Mouse (Mus musculus) CD4-positive, CD25-positive, alpha-beta regulatory T cell, adult 9 weeks (primary cell): ENCODE data around the gene Olfr923. TPM values are rescaled to one million over a fixed set of nuclear protein-coding genes. Genes with fewer than 3 reads are reported as not detected.

ENCODE experiments used
- polyA plus RNA-seq: library from polyadenylated mRNA; unstranded; fragments of 100-300 nt; shearing (Covaris generic); gene quantifications from one replicate; pipeline ENCODE4 v1.2.1, GENCODE M21; 2017

Gene Olfr923
- not detected for polyA plus RNA-seq

DNA sequence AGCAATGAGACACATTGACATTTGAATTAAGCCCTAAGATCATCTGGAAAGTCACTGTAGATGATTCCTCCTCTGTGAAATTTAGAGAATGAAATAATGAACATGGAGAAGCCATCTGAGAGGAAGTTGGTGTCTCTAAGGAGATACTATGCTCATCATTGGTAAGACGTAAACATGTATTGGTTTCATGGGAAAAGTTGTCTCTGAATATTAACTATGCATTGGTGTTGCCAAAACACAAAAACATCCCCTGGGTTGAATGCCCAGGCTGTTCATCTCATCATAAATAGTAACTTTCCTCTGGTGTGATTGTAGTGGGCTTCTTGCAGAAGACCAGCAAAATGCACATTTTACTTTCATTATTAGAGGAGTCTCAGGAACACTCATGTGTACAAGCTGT lies at the start of gene Olfr923:
TSS of gene Olfr923 (plus strand) at position 301 of the 400 bp plus-strand sequence.

DNA sequence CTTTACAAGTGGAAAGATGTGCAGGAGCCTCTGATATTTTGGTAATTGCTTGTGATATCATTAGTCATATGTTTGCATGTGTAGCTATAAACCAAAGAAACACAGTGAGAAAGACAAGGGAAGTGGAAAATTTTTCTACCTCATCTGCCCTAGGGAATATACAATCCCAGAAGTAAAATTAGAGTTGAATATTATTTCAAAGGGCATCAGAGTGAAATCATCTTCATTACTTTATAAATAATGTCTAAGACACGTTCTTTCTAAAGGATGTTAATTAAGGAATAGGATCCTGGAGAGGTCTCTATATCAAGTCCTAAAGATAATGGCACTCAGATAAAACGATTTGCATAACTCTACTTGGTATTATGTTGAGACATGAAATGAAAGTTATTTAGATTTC lies 12.0 kb upstream of the Olfr923 start, which contains the start of gene Olfr922:
TSS of gene Olfr922 (plus strand) at position 301 of the 400 bp plus-strand sequence.

DNA sequence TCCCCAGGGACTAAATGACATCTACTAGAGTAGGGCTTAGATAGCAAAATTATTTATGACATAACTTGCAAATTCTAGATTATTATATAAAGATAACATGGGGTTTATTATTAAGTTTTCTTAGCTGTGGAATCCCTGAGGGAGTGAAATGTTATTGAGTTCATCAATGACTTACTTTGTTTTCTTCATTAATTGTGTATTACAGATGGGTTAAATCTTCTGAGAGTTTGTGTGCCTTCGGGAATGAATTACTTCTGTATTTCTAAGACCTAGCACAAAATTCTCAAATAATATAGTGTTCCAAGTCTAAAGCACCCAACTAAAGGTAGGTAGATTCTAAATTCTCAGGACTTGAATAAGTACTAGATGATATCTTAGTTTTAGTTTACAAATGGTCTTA lies 17.8 kb downstream of the Olfr923 start, which contains the start of gene Olfr924:
TSS of gene Olfr924 (plus strand) at position 301 of the 400 bp plus-strand sequence.

GRCm38 (mm10) chr9:38854760-38855159 lies 28.4 kb downstream of the Olfr923 start, which contains the start of gene Olfr26:
Gene Olfr26, plus strand, starts transcription at chr9:38855060.

GRCm38 (mm10) chr9:38876826-38877225 lies 50.5 kb downstream of the Olfr923 start, which contains the start of gene Olfr926:
Gene Olfr926, plus strand, starts transcription at chr9:38877126.

Other genes with a start within 250 kb of the Olfr923 start
- gene Olfr912, start 246.4 kb upstream of the Olfr923 start, polyA plus RNA-seq: 0.06 TPM
- gene Olfr913, start 233.8 kb upstream of the Olfr923 start, polyA plus RNA-seq: not detected
- not detected for gene Olfr914, start 221.4 kb upstream of the Olfr923 start, polyA plus RNA-seq
- gene Olfr916, start 166.7 kb upstream of the Olfr923 start, polyA plus RNA-seq: not detected
- gene Olfr917, start 160.7 kb upstream of the Olfr923 start, polyA plus RNA-seq: not detected
- not detected for gene Olfr918, start 151.9 kb upstream of the Olfr923 start, polyA plus RNA-seq
- gene Olfr919, start 122.9 kb upstream of the Olfr923 start, polyA plus RNA-seq: not detected
- 44.0 TPM for gene Vwa5a, start 108.3 kb upstream of the Olfr923 start, polyA plus RNA-seq
- 0.16 TPM for gene Olfr920, start 74.2 kb upstream of the Olfr923 start, polyA plus RNA-seq
- gene Olfr921, start 53.5 kb upstream of the Olfr923 start, polyA plus RNA-seq: not detected
- gene Olfr922, start 11.9 kb upstream of the Olfr923 start, polyA plus RNA-seq: not detected
- gene Olfr924, start 17.9 kb downstream of the Olfr923 start, polyA plus RNA-seq: not detected
- gene Olfr26, start 28.5 kb downstream of the Olfr923 start, polyA plus RNA-seq: not detected
- gene Olfr926, start 50.6 kb downstream of the Olfr923 start, polyA plus RNA-seq: not detected
- not detected for gene Olfr930, start 103.3 kb downstream of the Olfr923 start, polyA plus RNA-seq
- not detected for gene Olfr933, start 145.8 kb downstream of the Olfr923 start, polyA plus RNA-seq
- gene Olfr934, start 161.8 kb downstream of the Olfr923 start, polyA plus RNA-seq: not detected
- gene Olfr935, start 173.1 kb downstream of the Olfr923 start, polyA plus RNA-seq: not detected
- gene Olfr146, start 196.8 kb downstream of the Olfr923 start, polyA plus RNA-seq: not detected
- not detected for gene Olfr937, start 238.4 kb downstream of the Olfr923 start, polyA plus RNA-seq